Mouse (Mus musculus): ENCODE data around the gene Lmo3.

DNA sequence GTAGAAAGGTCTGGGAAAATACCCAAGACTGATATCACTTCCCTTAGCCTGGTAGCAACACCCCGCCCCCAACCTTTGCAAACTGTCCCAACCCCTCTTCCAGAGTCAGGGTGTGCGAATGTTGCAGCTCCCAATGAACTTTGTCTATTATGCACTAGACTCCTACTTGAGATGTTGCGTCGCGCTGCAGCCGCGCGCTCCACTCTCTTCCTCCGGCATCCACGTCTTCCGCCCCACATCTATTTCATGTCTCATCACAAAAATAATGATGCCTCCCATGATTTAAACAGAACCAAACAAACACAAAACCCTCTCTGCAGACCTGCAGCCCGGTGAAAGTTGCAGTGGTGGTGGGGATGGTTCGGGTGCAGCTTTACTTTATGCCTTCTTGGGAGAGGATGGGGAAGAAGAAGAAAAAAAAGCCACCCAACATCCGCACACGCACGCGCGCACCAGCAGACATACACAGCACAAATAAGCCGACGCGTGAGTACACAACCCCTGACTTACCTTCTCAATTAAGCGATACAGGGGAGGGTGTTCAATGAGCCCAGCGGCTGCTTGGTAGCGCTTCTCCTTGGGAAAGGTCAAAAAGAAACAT lies 159.7 kb downstream of the Lmo3 start:
- no peak for TF ChIP-seq CTCF (conservative IDR thresholded peaks at IDR 0.05; ENCODE audit: insufficient read depth, insufficient read length, low read depth, low read length)
- TF ChIP-seq POLR2A (IDR thresholded peaks at IDR 0.05; ENCODE audit: low read depth, low read length): no peak
